Mouse (Mus musculus) heart, adult 11 months (tissue): Measurements from ENCODE around the gene Vmn2r118.

Experiments used
- DNase-seq: peaks from one replicate; pipeline ENCODE4 v3.0.0; 2022

The Vmn2r118 gene

GRCm38 (mm10) chr17:55625092-55625491 lies at the start of gene Vmn2r118:
Gene Vmn2r118, minus strand, starts transcription at chr17:55625192.
- DNase-seq: no peak

GRCm38 (mm10) chr17:55661099-55661498 lies 36.1 kb upstream of the Vmn2r118 start:
- no peak for DNase-seq

GRCm38 (mm10) chr17:55590838-55591237 lies 34.2 kb downstream of the Vmn2r118 start:
- no peak for DNase-seq

DNA sequence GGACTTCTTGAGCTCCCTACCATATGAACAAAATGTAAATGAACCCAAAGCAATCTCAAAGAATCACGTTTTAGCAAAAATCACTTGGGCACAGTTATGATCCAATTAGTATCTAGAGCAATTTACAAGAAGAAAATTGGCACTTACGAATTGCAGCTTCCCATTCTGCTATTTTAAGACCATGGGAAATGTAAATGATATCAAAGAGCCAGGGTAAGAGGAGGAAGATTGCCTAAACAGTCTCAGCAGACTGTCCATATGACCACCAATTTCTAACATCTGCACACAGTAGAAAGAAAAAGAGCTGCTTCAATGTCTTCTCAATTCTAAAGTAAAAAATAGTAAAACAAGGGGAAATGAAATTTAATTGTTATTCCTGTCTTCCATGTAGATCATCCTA lies 63.2 kb downstream of the Vmn2r118 start:
- DNase-seq: no peak

DNA sequence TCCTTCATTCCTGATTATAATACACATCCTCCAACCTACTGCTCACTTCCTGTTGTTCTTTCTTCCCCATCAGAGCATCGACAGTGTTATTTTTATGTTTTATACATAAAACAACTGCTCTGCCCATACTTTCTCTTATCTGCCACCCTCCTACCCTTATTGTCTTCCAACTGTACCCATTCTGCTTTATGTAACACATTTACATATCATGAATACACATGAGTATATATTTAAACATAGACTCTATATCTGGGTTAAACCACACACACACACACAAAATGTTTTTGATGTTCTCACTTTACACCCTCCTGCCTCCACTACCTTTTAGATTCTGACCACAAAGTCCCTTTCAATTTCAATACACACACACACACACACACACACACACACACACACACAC lies 76.5 kb downstream of the Vmn2r118 start:
- no peak for DNase-seq
